In the genomic region with DNA sequence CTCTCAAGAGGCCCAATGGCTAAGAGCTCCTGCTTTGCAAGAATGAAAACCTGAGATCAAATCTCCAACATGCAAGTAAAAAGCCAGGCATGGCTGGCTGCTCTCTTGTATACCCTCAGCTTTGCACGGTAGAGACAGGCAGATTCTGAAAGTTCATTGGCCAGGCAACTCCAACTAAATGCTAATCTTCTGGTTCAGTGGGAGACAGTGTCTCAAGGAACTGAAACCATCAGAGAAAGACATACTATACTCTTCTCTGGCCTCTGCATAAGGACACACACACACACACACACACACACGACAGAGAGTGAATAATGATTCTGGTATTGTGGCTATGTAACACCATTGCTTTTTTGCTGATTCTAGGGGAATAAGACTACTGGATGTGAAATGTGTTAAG, we compare ENCODE assay signal across 29 mouse cellular contexts.
A peak's percentile ranks its signal among the peaks of the same experiment; 100 is the strongest.
DNase-seq lines count a peak whose midpoint lies in the region; ATAC-seq and TF ChIP-seq lines count a peak whose summit lies in the region.
"Had no signal": no experiment of that assay in that cellular context is flagged by ENCODE, and none has a peak within 500 bp of the region (broad histone marks: within the 10 kb centered on the region; RNA-seq: fewer than 3 reads in every experiment).

No protein-coding gene starts in this region.

- peak; percentile 68 for DNase-seq in heart, adult 11 months
- DNase-seq in heart, postnatal 4 days, result no peak
- no peak for DNase-seq in liver, adult 2 months (ENCODE audit: extremely low read depth, low read depth, low spot score)
- DNase-seq in liver, embryonic 11.5 days (ENCODE audit: low spot score), result no peak
- peak; percentile 73 for DNase-seq in A20 (ENCODE audit: low read depth, low spot score)
- no peak for DNase-seq in adrenal gland, postnatal 4 days (ENCODE audit: low spot score in 2 of 2)
- DNase-seq in thymus, postnatal 0 days (ENCODE audit: low spot score), result no peak
- DNase-seq: adrenal gland, adult 2 months; adrenal gland, postnatal 36 days; cerebellum, adult 8-10 months; cerebellum, postnatal 36 days; embryo, embryonic 11 days; kidney, postnatal 25 days; thymus, postnatal 14 days had no signal

- no peaks in the 10 kb centered on the region for H3K9me3 ChIP-seq in liver, embryonic 11.5 days (ENCODE audit: control insufficient read depth, low read length)
- H3K9me3 ChIP-seq: heart, embryonic 10.5 days; heart, embryonic 15.5 days; hindbrain, embryonic 12.5 days; limb, embryonic 12.5 days; lung, embryonic 15.5 days had no signal

- no peak overlapping the region for H3K4me2 ChIP-seq in liver, embryonic 11.5 days
- H3K4me2 ChIP-seq: embryonic facial prominence, embryonic 13.5 days; heart, embryonic 15.5 days; hindbrain, embryonic 12.5 days; limb, embryonic 12.5 days; lung, embryonic 15.5 days; midbrain, embryonic 11.5 days had no signal

- 60% methylated on average over 2 of the region's 2 CpGs for WGBS in liver, adult 2 months
- WGBS in liver, embryonic 11.5 days, result 65% methylated on average over 2 of the region's 2 CpGs

- H3K36me3 ChIP-seq in liver, adult 2 months (ENCODE audit: control insufficient read depth, insufficient read depth, low read length), result no peaks in the 10 kb centered on the region
- H3K36me3 ChIP-seq in liver, embryonic 11.5 days (ENCODE audit: control insufficient read depth, insufficient read depth, low read length), result 0 out of 2 replicates have a peak, but pooled peaks cover 2% of the 10 kb centered on the region
- H3K36me3 ChIP-seq: embryonic facial prominence, embryonic 13.5 days; heart, embryonic 15.5 days; hindbrain, embryonic 12.5 days; limb, embryonic 12.5 days; lung, embryonic 15.5 days had no signal

- no peak overlapping the region for H3K9ac ChIP-seq in liver, adult 2 months (ENCODE audit: low read depth, low read length)
- H3K9ac ChIP-seq in liver, embryonic 11.5 days (ENCODE audit: low read depth, low read length), result no peak overlapping the region
- H3K9ac ChIP-seq: embryonic facial prominence, embryonic 13.5 days; heart, embryonic 15.5 days; hindbrain, embryonic 12.5 days; limb, embryonic 12.5 days; liver, embryonic 14.5 days; lung, embryonic 15.5 days had no signal

- H3K27ac ChIP-seq in liver, adult 2 months (replicated peaks; ENCODE audit: insufficient read depth, low read depth, low read length), result peak overlapping the region; percentile 72
- no peak overlapping the region for H3K27ac ChIP-seq in liver, embryonic 11.5 days (ENCODE audit: low read depth, low read length)
- H3K27ac ChIP-seq: embryonic facial prominence, embryonic 13.5 days; heart, embryonic 10.5 days; heart, embryonic 15.5 days; hindbrain, embryonic 12.5 days; hindbrain, postnatal 0 days; limb, embryonic 12.5 days; liver, embryonic 14.5 days; lung, embryonic 15.5 days had no signal

- H3K79me2 ChIP-seq in liver, adult 2 months (ENCODE audit: control insufficient read depth, insufficient read depth, low read length), result no peaks in the 10 kb centered on the region

- H3K4me3 ChIP-seq in liver, adult 2 months (ENCODE audit: insufficient read depth, low read depth, low read length), result no peak overlapping the region
- H3K4me3 ChIP-seq in liver, embryonic 11.5 days (ENCODE audit: low read depth, low read length), result no peak overlapping the region
- H3K4me3 ChIP-seq: embryonic facial prominence, embryonic 13.5 days; erythroblast, embryonic 14.5 days; heart, embryonic 10.5 days; heart, embryonic 15.5 days; hindbrain, embryonic 12.5 days; limb, embryonic 12.5 days; lung, embryonic 15.5 days had no signal

- no peak for TF ChIP-seq CTCF in liver, adult 2 months (IDR thresholded peaks at IDR 0.05; ENCODE audit: low read depth, low read length)

- peaks cover 24% of the 10 kb centered on the region for H3K4me1 ChIP-seq in liver, adult 2 months (ENCODE audit: control insufficient read depth, insufficient read depth, low read length)
- peaks cover 16% of the 10 kb centered on the region for H3K4me1 ChIP-seq in liver, embryonic 11.5 days (replicated peaks; ENCODE audit: control insufficient read depth, insufficient read depth, low read length)
- H3K4me1 ChIP-seq: embryonic facial prominence, embryonic 13.5 days; heart, embryonic 10.5 days; hindbrain, embryonic 12.5 days; limb, embryonic 12.5 days; lung, embryonic 15.5 days had no signal

- no peaks in the 10 kb centered on the region for H3K27me3 ChIP-seq in liver, adult 2 months (ENCODE audit: control insufficient read depth, insufficient read depth, low read length)
- H3K27me3 ChIP-seq in liver, embryonic 11.5 days (replicated peaks; ENCODE audit: control insufficient read depth, insufficient read depth, low read length), result no peaks in the 10 kb centered on the region
- H3K27me3 ChIP-seq: embryonic facial prominence, embryonic 13.5 days; heart, embryonic 15.5 days; hindbrain, embryonic 12.5 days; limb, embryonic 12.5 days; lung, embryonic 15.5 days had no signal

- no peak for TF ChIP-seq POLR2A in liver, adult 2 months (IDR thresholded peaks at IDR 0.05; ENCODE audit: extremely low read depth, insufficient read depth, low read length)

- ATAC-seq in liver, embryonic 11.5 days (replicated peaks; ENCODE audit: low FRiP score), result no peak
- peak; percentile 7; the same call in 1 of the 2 replicates for ATAC-seq in megakaryocyte progenitor cell, adult 5-6 weeks (replicated peaks; ENCODE audit: poor library complexity)
- ATAC-seq: CD4-positive, CD25-positive, alpha-beta regulatory T cell, adult 4 months; forebrain, embryonic 16.5 days; hindbrain, postnatal 0 days; intestine, embryonic 16.5 days; midbrain, embryonic 16.5 days had no signal

Comparison
In these comparisons a context has a peak if more than half of its experiments do, and no peak if none do; other contexts are left out.
1. DNase-seq: peak in heart, adult 11 months (single experiment) and A20 (single experiment); none in heart, postnatal 4 days (single experiment), liver, adult 2 months (single experiment), liver, embryonic 11.5 days (single experiment), adrenal gland, postnatal 4 days (0 of 2) and thymus, postnatal 0 days (single experiment).